Mouse (Mus musculus): Measurements from ENCODE around the gene Scn2a. TPM values are rescaled to one million over a fixed set of nuclear protein-coding genes. Genes with fewer than 3 reads are reported as not detected.

Scn2a gene
- polyA plus RNA-seq, 1 experiment from 2014 or later: 0.69 TPM

- WGBS: 77% methylated on average over 5 of the region's 5 CpGs
- Histone ChIP-seq H3K4me1 (replicated peaks; ENCODE audit: control insufficient read depth, insufficient read depth, low read length) (no peaks in the 10 kb centered on the region), H3K4me3 (ENCODE audit: low read depth, low read length) (no peak overlapping the region), H3K27ac (ENCODE audit: low read depth, low read length) (no peak overlapping the region), H3K27me3 (replicated peaks; ENCODE audit: control insufficient read depth, insufficient read depth, low read length) (no peaks in the 10 kb centered on the region), H3K4me2 (replicated peaks; ENCODE audit: low read depth) (no peak overlapping the region), H3K9ac (ENCODE audit: low read depth, low read length) (no peak overlapping the region), H3K9me3 (ENCODE audit: control insufficient read depth) (no peaks in the 10 kb centered on the region), H3K36me3 (ENCODE audit: control insufficient read depth, insufficient read depth) (no peaks in the 10 kb centered on the region)
- ATAC-seq: no peak
- no peak for TF ChIP-seq CTCF (IDR thresholded peaks at IDR 0.05; ENCODE audit: low read depth)
These were observed 124.8 kb downstream of the Scn2a start for GRCm38 (mm10) chr2:65745400-65745799.

GRCm38 (mm10) chr2:65782442-65782841 lies 161.9 kb downstream of the Scn2a start:
- no peak for TF ChIP-seq CTCF (IDR thresholded peaks at IDR 0.05; ENCODE audit: low read depth)
- Histone ChIP-seq H3K4me2 (replicated peaks; ENCODE audit: low read depth) (no peak overlapping the region), H3K9me3 (ENCODE audit: control insufficient read depth) (no peaks in the 10 kb centered on the region), H3K27ac (ENCODE audit: low read depth, low read length) (no peak overlapping the region), H3K9ac (ENCODE audit: low read depth, low read length) (no peak overlapping the region), H3K27me3 (replicated peaks; ENCODE audit: control insufficient read depth, insufficient read depth, low read length) (no peaks in the 10 kb centered on the region), H3K4me1 (replicated peaks; ENCODE audit: control insufficient read depth, insufficient read depth, low read length) (no peaks in the 10 kb centered on the region), H3K4me3 (ENCODE audit: low read depth, low read length) (no peak overlapping the region), H3K36me3 (ENCODE audit: control insufficient read depth, insufficient read depth) (no peaks in the 10 kb centered on the region)
- no peak for ATAC-seq
- WGBS: 68% methylated on average over 7 of the region's 7 CpGs

- TF ChIP-seq CTCF (IDR thresholded peaks at IDR 0.05; ENCODE audit: low read depth): no peak
- no peak for ATAC-seq
- 60% methylated on average over 2 of the region's 2 CpGs for WGBS
- Histone ChIP-seq H3K4me3 (ENCODE audit: low read depth, low read length) (no peak overlapping the region), H3K27me3 (replicated peaks; ENCODE audit: control insufficient read depth, insufficient read depth, low read length) (no peaks in the 10 kb centered on the region), H3K4me2 (replicated peaks; ENCODE audit: low read depth) (no peak overlapping the region), H3K9me3 (ENCODE audit: control insufficient read depth) (no peaks in the 10 kb centered on the region), H3K4me1 (replicated peaks; ENCODE audit: control insufficient read depth, insufficient read depth, low read length) (no peaks in the 10 kb centered on the region), H3K27ac (ENCODE audit: low read depth, low read length) (no peak overlapping the region), H3K9ac (ENCODE audit: low read depth, low read length) (no peak overlapping the region), H3K36me3 (ENCODE audit: control insufficient read depth, insufficient read depth) (no peaks in the 10 kb centered on the region)
These were observed 162.8 kb downstream of the Scn2a start for GRCm38 (mm10) chr2:65783392-65783791.

GRCm38 (mm10) chr2:65792516-65792915 lies 171.9 kb downstream of the Scn2a start:
- 20% methylated on average over 3 of the region's 3 CpGs for WGBS

GRCm38 (mm10) chr2:65793593-65793992 lies 173.0 kb downstream of the Scn2a start:
- H3K9ac ChIP-seq (ENCODE audit: low read depth, low read length): no peak overlapping the region
- no peaks in the 10 kb centered on the region for H3K27me3 ChIP-seq (replicated peaks; ENCODE audit: control insufficient read depth, insufficient read depth, low read length)
- no peak for TF ChIP-seq CTCF (IDR thresholded peaks at IDR 0.05; ENCODE audit: low read depth)
- no peaks in the 10 kb centered on the region for H3K36me3 ChIP-seq (ENCODE audit: control insufficient read depth, insufficient read depth)
- H3K4me3 ChIP-seq (ENCODE audit: low read depth, low read length): no peak overlapping the region
- no peak for ATAC-seq
- no peak overlapping the region for H3K27ac ChIP-seq (ENCODE audit: low read depth, low read length)
- H3K4me2 ChIP-seq (replicated peaks; ENCODE audit: low read depth): no peak overlapping the region
- H3K9me3 ChIP-seq (ENCODE audit: control insufficient read depth): no peaks in the 10 kb centered on the region
- 75% methylated on average over 2 of the region's 2 CpGs for WGBS
- H3K4me1 ChIP-seq (replicated peaks; ENCODE audit: control insufficient read depth, insufficient read depth, low read length): no peaks in the 10 kb centered on the region

More at GRCm38 (mm10) chr2:65792516-65792915, 171.9 kb downstream of the Scn2a start:
- no peak overlapping the region for H3K4me3 ChIP-seq (ENCODE audit: low read depth, low read length)
- H3K4me2 ChIP-seq (replicated peaks; ENCODE audit: low read depth): no peak overlapping the region
- no peak overlapping the region for H3K9ac ChIP-seq (ENCODE audit: low read depth, low read length)
- H3K27ac ChIP-seq (ENCODE audit: low read depth, low read length): no peak overlapping the region
- no peaks in the 10 kb centered on the region for H3K36me3 ChIP-seq (ENCODE audit: control insufficient read depth, insufficient read depth)
- H3K9me3 ChIP-seq (ENCODE audit: control insufficient read depth): no peaks in the 10 kb centered on the region
- H3K27me3 ChIP-seq (replicated peaks; ENCODE audit: control insufficient read depth, insufficient read depth, low read length): no peaks in the 10 kb centered on the region
- TF ChIP-seq CTCF (IDR thresholded peaks at IDR 0.05; ENCODE audit: low read depth): peak; percentile 70
- no peaks in the 10 kb centered on the region for H3K4me1 ChIP-seq (replicated peaks; ENCODE audit: control insufficient read depth, insufficient read depth, low read length)
- no peak for ATAC-seq

GRCm38 (mm10) chr2:65801054-65801709 lies 180.6 kb downstream of the Scn2a start:
- no peak for TF ChIP-seq CTCF (IDR thresholded peaks at IDR 0.05; ENCODE audit: low read depth)
- Histone ChIP-seq H3K4me2 (replicated peaks; ENCODE audit: low read depth) (no peak overlapping the region), H3K27me3 (replicated peaks; ENCODE audit: control insufficient read depth, insufficient read depth, low read length) (no peaks in the 10 kb centered on the region), H3K4me3 (ENCODE audit: low read depth, low read length) (no peak overlapping the region), H3K27ac (ENCODE audit: low read depth, low read length) (no peak overlapping the region), H3K9me3 (ENCODE audit: control insufficient read depth) (no peaks in the 10 kb centered on the region), H3K36me3 (ENCODE audit: control insufficient read depth, insufficient read depth) (no peaks in the 10 kb centered on the region), H3K4me1 (replicated peaks; ENCODE audit: control insufficient read depth, insufficient read depth, low read length) (no peaks in the 10 kb centered on the region), H3K9ac (ENCODE audit: low read depth, low read length) (no peak overlapping the region)
- 71% methylated on average over 1 of the region's 1 CpGs for WGBS
- ATAC-seq: no peak
